Mouse (Mus musculus): ENCODE data around the gene Cacng3. TPM values are rescaled to one million over a fixed set of nuclear protein-coding genes. Genes with fewer than 3 reads are reported as not detected.

Cacng3 gene
- polyA plus RNA-seq, 1 experiment from 2014 or later = not detected

DNA sequence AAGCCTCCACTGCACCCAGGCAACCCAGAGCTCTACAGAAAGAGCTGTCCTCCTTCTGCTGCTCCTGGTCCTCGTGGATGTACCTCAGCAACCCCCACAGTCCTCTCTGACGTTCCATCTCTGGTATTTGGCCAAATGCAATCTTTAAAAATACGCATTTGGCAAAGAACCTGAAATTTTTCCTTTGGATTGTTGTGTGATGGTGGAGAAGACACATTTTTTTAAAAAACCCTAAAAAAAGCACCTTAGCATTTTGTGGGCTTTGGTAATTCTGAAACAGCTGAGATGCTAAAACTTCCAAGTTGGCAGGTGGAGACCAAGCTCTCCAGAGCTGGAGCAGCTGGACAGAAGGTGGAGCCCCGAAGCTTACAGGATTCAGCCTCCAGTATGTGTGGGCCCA lies 32.2 kb downstream of the Cacng3 start:
- no peak overlapping the region for H3K27ac ChIP-seq
- no peaks in the 10 kb centered on the region for H3K36me3 ChIP-seq (ENCODE audit: insufficient read depth, low read length)
- DNase-seq (ENCODE audit: low spot score) = no peak
- H3K4me3 ChIP-seq (replicated peaks; ENCODE audit: low read depth, low read length) = no peak overlapping the region
- H3K27me3 ChIP-seq (ENCODE audit: insufficient read depth, low read length) = no peaks in the 10 kb centered on the region
- no peaks in the 10 kb centered on the region for H3K4me1 ChIP-seq (replicated peaks; ENCODE audit: insufficient read depth, low read length)
- no peak overlapping the region for H3K4me2 ChIP-seq (ENCODE audit: low read length)
- ATAC-seq (replicated peaks; ENCODE audit: low FRiP score, low read depth) = no peak
- WGBS = 67% methylated on average over 4 of the region's 4 CpGs
- no peak for TF ChIP-seq CTCF (IDR thresholded peaks at IDR 0.05; ENCODE audit: low read depth)
- no peaks in the 10 kb centered on the region for H3K9me3 ChIP-seq (replicated peaks; ENCODE audit: low read length)
- no peak overlapping the region for H3K9ac ChIP-seq (ENCODE audit: low read depth, low read length)

DNA sequence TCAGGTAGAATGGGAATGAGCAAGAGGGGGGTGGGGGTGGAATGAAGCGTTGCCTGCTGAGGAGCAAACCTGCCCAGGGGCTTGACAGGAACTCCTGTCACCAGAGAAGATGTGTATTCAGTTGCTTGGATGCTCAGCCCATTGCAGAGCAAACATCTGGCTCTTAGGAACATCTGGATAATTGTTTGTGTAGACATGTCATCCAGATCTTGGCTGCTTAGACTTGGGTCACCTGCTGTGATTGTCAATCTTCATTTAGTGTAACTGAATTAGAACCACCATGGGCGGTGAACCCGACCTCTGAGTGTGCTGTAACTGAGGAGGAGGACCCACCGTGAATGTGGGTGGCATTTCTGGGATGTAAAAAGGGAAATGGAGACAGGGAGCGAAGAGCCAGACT lies 36.4 kb downstream of the Cacng3 start:
- no peaks in the 10 kb centered on the region for H3K4me1 ChIP-seq (replicated peaks; ENCODE audit: insufficient read depth, low read length)
- TF ChIP-seq CTCF (IDR thresholded peaks at IDR 0.05; ENCODE audit: low read depth) = no peak
- ATAC-seq (replicated peaks; ENCODE audit: low FRiP score, low read depth) = no peak

DNA sequence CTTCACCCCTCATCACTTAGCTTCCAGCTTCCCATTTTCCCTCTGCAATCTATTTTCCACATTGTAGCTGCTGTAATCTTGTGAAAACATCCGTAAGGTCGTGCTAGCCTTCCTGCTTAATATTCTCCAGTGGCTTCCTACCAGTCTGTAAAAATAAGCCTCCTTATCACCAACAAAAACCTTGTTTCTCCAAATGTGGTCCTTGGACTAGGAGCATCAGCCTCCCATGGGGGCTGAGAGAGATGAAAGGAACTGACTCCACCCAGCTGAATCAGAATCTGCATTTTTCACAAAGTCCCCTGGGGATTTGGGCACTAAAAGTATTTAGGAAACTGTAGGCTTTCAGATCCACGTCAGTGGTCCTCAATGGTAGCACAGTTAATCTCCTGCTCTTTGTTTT lies 46.0 kb downstream of the Cacng3 start:
- H3K9me3 ChIP-seq (replicated peaks; ENCODE audit: low read length) = no peaks in the 10 kb centered on the region
- no peaks in the 10 kb centered on the region for H3K4me1 ChIP-seq (replicated peaks; ENCODE audit: insufficient read depth, low read length)
- no peak overlapping the region for H3K4me2 ChIP-seq (ENCODE audit: low read length)
- no peak for ATAC-seq (replicated peaks; ENCODE audit: low FRiP score, low read depth)
- TF ChIP-seq CTCF (IDR thresholded peaks at IDR 0.05; ENCODE audit: low read depth) = no peak
- no peaks in the 10 kb centered on the region for H3K27me3 ChIP-seq (ENCODE audit: insufficient read depth, low read length)
- H3K9ac ChIP-seq (ENCODE audit: low read depth, low read length) = no peak overlapping the region
- H3K36me3 ChIP-seq (ENCODE audit: insufficient read depth, low read length) = no peaks in the 10 kb centered on the region
- WGBS = 44% methylated on average over 3 of the region's 3 CpGs
- no peak overlapping the region for H3K27ac ChIP-seq
- no peak overlapping the region for H3K4me3 ChIP-seq (replicated peaks; ENCODE audit: low read depth, low read length)
- DNase-seq (ENCODE audit: low spot score) = no peak

More for the DNA sequence above, 36.4 kb downstream of the Cacng3 start:
- no peak for DNase-seq (ENCODE audit: low spot score)
- Histone ChIP-seq H3K36me3 (ENCODE audit: insufficient read depth, low read length) (no peaks in the 10 kb centered on the region), H3K4me2 (ENCODE audit: low read length) (no peak overlapping the region), H3K4me3 (replicated peaks; ENCODE audit: low read depth, low read length) (no peak overlapping the region), H3K27me3 (ENCODE audit: insufficient read depth, low read length) (no peaks in the 10 kb centered on the region), H3K9ac (ENCODE audit: low read depth, low read length) (no peak overlapping the region), H3K9me3 (replicated peaks; ENCODE audit: low read length) (no peaks in the 10 kb centered on the region), H3K27ac (no peak overlapping the region)
- 56% methylated on average over 5 of the region's 5 CpGs for WGBS

DNA sequence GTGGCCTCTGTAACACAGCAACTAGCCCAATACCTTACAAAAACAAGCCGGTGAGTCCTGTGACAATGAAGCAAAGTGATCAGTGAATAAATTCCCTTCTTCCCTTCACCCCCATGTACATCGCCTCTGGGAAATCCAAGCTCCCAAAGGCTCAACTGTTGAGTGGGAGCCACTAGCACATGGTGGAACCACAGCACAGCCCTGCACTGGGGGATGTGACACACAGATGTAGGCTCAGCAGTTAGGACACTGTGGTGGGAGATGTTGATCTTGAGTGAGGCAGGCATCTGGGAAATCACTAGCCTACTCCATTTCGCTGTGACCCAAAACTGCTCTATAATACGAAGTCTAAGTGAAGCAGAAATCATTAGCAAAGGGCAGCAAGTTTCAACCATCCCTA lies 48.2 kb downstream of the Cacng3 start:
- Histone ChIP-seq H3K9ac (ENCODE audit: low read depth, low read length) (no peak overlapping the region), H3K9me3 (replicated peaks; ENCODE audit: low read length) (no peaks in the 10 kb centered on the region), H3K36me3 (ENCODE audit: insufficient read depth, low read length) (no peaks in the 10 kb centered on the region), H3K4me1 (replicated peaks; ENCODE audit: insufficient read depth, low read length) (no peaks in the 10 kb centered on the region), H3K4me2 (ENCODE audit: low read length) (no peak overlapping the region), H3K27me3 (ENCODE audit: insufficient read depth, low read length) (no peaks in the 10 kb centered on the region), H3K27ac (no peak overlapping the region), H3K4me3 (replicated peaks; ENCODE audit: low read depth, low read length) (no peak overlapping the region)
- DNase-seq (ENCODE audit: low spot score) (no peak), ATAC-seq (replicated peaks; ENCODE audit: low FRiP score, low read depth) (no peak)
- TF ChIP-seq CTCF (IDR thresholded peaks at IDR 0.05; ENCODE audit: low read depth) = no peak
- WGBS = 93% methylated on average over 4 of the region's 4 CpGs

DNA sequence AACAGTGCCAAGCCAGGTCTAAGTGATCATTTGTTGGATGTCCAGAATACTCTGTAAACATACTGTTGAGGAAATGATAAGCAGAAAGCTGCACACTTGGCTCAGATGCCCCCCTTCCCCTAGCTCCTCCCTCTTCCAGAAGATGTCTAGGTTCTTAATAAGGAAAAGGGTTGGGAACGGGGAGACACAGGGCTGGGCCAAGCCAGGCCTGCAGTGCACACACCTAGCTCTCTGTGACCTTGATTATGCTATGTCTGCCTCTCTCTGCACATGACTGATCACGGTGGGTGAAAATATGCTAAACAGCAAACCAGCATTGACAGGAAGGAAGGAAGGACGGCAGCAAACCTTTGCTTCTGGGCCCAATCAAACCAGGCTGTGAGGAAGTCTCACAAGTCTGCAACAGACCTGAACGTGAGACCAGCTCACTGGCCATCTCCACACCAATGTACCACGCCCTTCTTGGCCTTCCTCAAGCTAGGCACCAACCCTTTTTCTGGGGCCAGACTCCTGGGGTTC lies 53.1 kb downstream of the Cacng3 start:
- Histone ChIP-seq H3K4me3 (replicated peaks; ENCODE audit: low read depth, low read length) (no peak overlapping the region), H3K9ac (ENCODE audit: low read depth, low read length) (no peak overlapping the region), H3K4me1 (replicated peaks; ENCODE audit: insufficient read depth, low read length) (no peaks in the 10 kb centered on the region), H3K4me2 (ENCODE audit: low read length) (no peak overlapping the region), H3K27me3 (ENCODE audit: insufficient read depth, low read length) (no peaks in the 10 kb centered on the region), H3K27ac (no peak overlapping the region), H3K36me3 (ENCODE audit: insufficient read depth, low read length) (no peaks in the 10 kb centered on the region), H3K9me3 (replicated peaks; ENCODE audit: low read length) (no peaks in the 10 kb centered on the region)
- no peak; the same call in 1 of the 2 replicates for ATAC-seq (replicated peaks; ENCODE audit: low FRiP score, low read depth)
- no peak for TF ChIP-seq CTCF (IDR thresholded peaks at IDR 0.05; ENCODE audit: low read depth)
- peak; percentile 6 for DNase-seq (ENCODE audit: low spot score)
- WGBS = 28% methylated on average over 5 of the region's 5 CpGs

DNA sequence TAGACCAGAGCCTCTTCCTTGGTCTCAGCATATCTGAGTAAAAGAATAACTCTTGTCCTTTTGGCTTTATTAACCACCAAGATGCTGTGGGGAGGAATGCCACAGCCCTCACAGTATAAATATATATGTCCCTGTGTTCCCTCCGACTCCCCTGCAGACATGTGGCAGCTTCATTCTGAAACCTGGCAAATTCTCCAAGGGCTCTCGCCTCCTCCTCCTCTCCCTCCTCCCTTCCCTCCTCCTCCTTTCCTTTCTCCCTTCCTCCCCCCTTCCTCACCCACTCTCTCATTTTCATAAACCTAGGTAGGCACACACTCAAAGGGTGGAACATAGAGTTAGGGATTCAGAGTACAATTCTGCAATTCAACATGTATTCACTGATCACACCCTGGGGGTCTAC lies 56.1 kb downstream of the Cacng3 start:
- no peaks in the 10 kb centered on the region for H3K27me3 ChIP-seq (ENCODE audit: insufficient read depth, low read length)
- 61% methylated on average over 2 of the region's 2 CpGs for WGBS
- no peaks in the 10 kb centered on the region for H3K9me3 ChIP-seq (replicated peaks; ENCODE audit: low read length)
- H3K4me1 ChIP-seq (replicated peaks; ENCODE audit: insufficient read depth, low read length) = no peaks in the 10 kb centered on the region
- ATAC-seq (replicated peaks; ENCODE audit: low FRiP score, low read depth) = no peak
- no peak overlapping the region for H3K27ac ChIP-seq
- DNase-seq (ENCODE audit: low spot score) = no peak
- H3K4me2 ChIP-seq (ENCODE audit: low read length) = no peak overlapping the region
- H3K36me3 ChIP-seq (ENCODE audit: insufficient read depth, low read length) = no peaks in the 10 kb centered on the region
- no peak overlapping the region for H3K4me3 ChIP-seq (replicated peaks; ENCODE audit: low read depth, low read length)
- TF ChIP-seq CTCF (IDR thresholded peaks at IDR 0.05; ENCODE audit: low read depth) = no peak
- no peak overlapping the region for H3K9ac ChIP-seq (ENCODE audit: low read depth, low read length)

DNA sequence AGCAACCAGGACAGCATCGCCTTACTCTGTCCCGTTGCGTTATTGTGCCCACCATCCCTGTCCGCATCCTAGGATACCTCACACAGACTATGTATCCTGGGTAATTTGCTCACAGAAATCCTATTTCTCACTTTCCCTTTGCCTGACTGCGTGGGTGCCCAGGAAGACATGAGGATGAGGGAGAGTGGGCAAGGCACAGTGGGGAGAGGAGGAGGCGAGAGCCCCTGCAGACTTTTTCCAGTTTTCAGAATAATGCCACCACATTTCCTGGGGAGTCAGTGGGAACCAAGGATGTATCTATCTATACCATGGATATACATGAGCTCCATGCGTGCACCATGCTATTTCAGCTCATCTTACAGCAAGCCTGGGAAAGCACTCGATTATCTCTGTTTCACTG lies 57.9 kb downstream of the Cacng3 start:
- Histone ChIP-seq H3K27ac (no peak overlapping the region), H3K4me3 (replicated peaks; ENCODE audit: low read depth, low read length) (no peak overlapping the region), H3K27me3 (ENCODE audit: insufficient read depth, low read length) (no peaks in the 10 kb centered on the region), H3K9me3 (replicated peaks; ENCODE audit: low read length) (no peaks in the 10 kb centered on the region), H3K36me3 (ENCODE audit: insufficient read depth, low read length) (no peaks in the 10 kb centered on the region), H3K4me1 (replicated peaks; ENCODE audit: insufficient read depth, low read length) (no peaks in the 10 kb centered on the region), H3K9ac (ENCODE audit: low read depth, low read length) (no peak overlapping the region), H3K4me2 (ENCODE audit: low read length) (no peak overlapping the region)
- ATAC-seq (replicated peaks; ENCODE audit: low FRiP score, low read depth) (no peak), DNase-seq (ENCODE audit: low spot score) (no peak)
- TF ChIP-seq CTCF (IDR thresholded peaks at IDR 0.05; ENCODE audit: low read depth) = no peak
- WGBS = 92% methylated on average over 8 of the region's 8 CpGs
